7 mouse cellular contexts compared by ENCODE assay signal in the genomic region with DNA sequence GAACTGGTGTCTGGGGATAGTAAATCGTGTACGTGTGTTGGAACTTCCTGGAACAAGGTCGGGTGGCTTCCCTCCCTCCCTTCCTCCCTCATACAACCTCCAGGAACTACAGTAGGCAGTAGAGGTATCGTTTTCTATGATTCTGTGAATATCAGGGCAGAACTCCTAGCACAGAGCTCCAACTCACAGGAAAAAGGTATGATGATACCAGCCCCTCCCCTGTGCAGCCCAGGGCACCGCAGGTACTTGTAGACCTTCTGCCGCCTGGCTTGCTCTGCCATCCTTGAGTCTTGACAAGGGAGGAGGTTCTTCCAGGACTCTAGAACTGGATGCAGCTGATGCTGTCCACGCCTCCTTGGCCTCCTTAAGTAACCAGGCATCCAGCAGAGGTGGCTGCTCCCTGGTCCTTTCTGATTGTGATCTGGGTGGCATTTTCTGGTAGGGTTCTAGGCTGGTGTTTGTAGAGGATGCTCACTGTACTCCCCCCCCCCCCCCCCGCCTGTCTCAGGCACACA. TPM values are rescaled to one million over a fixed set of nuclear protein-coding genes. Genes with fewer than 3 reads are reported as not detected.
DNase-seq lines count a peak whose midpoint lies in the region; ATAC-seq lines count a peak whose summit lies in the region.

No protein-coding gene starts in this region.

- no peak overlapping the region; the same call in 1 of the 2 replicates for H3K27ac ChIP-seq in liver, embryonic 11.5 days (ENCODE audit: low read depth, low read length)
- peak overlapping the region; percentile 12; the same call in 1 of the 2 replicates for H3K27ac ChIP-seq in liver, embryonic 16.5 days (ENCODE audit: low read length)

- peaks cover 25% of the 10 kb centered on the region for H3K4me1 ChIP-seq in liver, embryonic 11.5 days (replicated peaks; ENCODE audit: control insufficient read depth, insufficient read depth, low read length)
- peaks cover 20% of the 10 kb centered on the region for H3K4me1 ChIP-seq in liver, embryonic 16.5 days (ENCODE audit: control insufficient read depth, low read depth, low read length)

- peaks cover 32% of the 10 kb centered on the region for H3K27me3 ChIP-seq in liver, embryonic 11.5 days (replicated peaks; ENCODE audit: control insufficient read depth, insufficient read depth, low read length)
- peaks cover 24% of the 10 kb centered on the region for H3K27me3 ChIP-seq in liver, embryonic 16.5 days (ENCODE audit: control insufficient read depth, insufficient read depth, low read depth, low read length)

- peak overlapping the region; percentile 5; the same call in 1 of the 2 replicates for H3K4me2 ChIP-seq in liver, embryonic 11.5 days
- H3K4me2 ChIP-seq in liver, embryonic 16.5 days (ENCODE audit: low read depth, low read length): peak overlapping the region; percentile 43

- no peaks in the 10 kb centered on the region for H3K36me3 ChIP-seq in liver, embryonic 11.5 days (ENCODE audit: control insufficient read depth, insufficient read depth, low read length)
- no peaks in the 10 kb centered on the region for H3K36me3 ChIP-seq in liver, embryonic 16.5 days (ENCODE audit: control insufficient read depth, insufficient read depth)

- no peak overlapping the region for H3K4me3 ChIP-seq in liver, embryonic 11.5 days (ENCODE audit: low read depth, low read length)
- H3K4me3 ChIP-seq in liver, embryonic 16.5 days (ENCODE audit: low read depth, low read length): no peak overlapping the region

- no peak for DNase-seq in liver, embryonic 11.5 days (ENCODE audit: low spot score)
- DNase-seq in liver: no peak
- DNase-seq in adrenal gland, postnatal 10 days: no peak
- no peak for DNase-seq in spleen, adult 12 weeks (ENCODE audit: low spot score)

- no peak for ATAC-seq in liver, embryonic 11.5 days (replicated peaks; ENCODE audit: low FRiP score)
- 0 out of 2 replicates have a peak, but pooled peaks have one; percentile 3 for ATAC-seq in common myeloid progenitor, adult 5-6 weeks (replicated peaks; ENCODE audit: low read depth, poor library complexity, severe bottlenecking)
- peak; percentile 4; the same call in 1 of the 2 replicates for ATAC-seq in erythroid progenitor cell, adult 5-6 weeks (replicated peaks; ENCODE audit: low FRiP score, poor library complexity, severe bottlenecking)
- peak; percentile 27; the same call in 1 of the 2 replicates for ATAC-seq in liver, embryonic 16.5 days (ENCODE audit: low read depth)

- WGBS in liver, embryonic 11.5 days: 30% methylated on average over 7 of the region's 8 CpGs
- 28% methylated on average over 7 of the region's 8 CpGs for WGBS in liver, embryonic 16.5 days (ENCODE audit: insufficient replicate concordance)

- H3K9me3 ChIP-seq in liver, embryonic 11.5 days (ENCODE audit: control insufficient read depth, low read length): no peaks in the 10 kb centered on the region
- no peaks in the 10 kb centered on the region for H3K9me3 ChIP-seq in liver, embryonic 16.5 days (replicated peaks; ENCODE audit: control insufficient read depth, low read length)

- H3K9ac ChIP-seq in liver, embryonic 11.5 days (ENCODE audit: low read depth, low read length): no peak overlapping the region; the same call in 1 of the 2 replicates
- no peak overlapping the region for H3K9ac ChIP-seq in liver, embryonic 16.5 days (ENCODE audit: low read depth, low read length)

RNA-seq across cellular contexts. Expression of a gene that starts 10.3 kb away (rescaled TPM):
- polyA plus RNA-seq in liver, embryonic 11.5 days (2014; fragmentation: Nextera tagmentation; extraction: Ambion mirVana): 5.9 and 6.7 TPM in 2 replicates
- total RNA-seq in common myeloid progenitor, adult 5-6 weeks (2017): 2.8 and 7.9 TPM in 2 replicates
- total RNA-seq in erythroid progenitor cell, adult 5-6 weeks (2015; ENCODE audit: low replicate concordance): not detected in 2 replicates
- 0.53 and 1.2 TPM in 2 replicates for total RNA-seq in erythroid progenitor cell, adult 5-6 weeks (2017; ENCODE audit: low replicate concordance)
- 4.6 and 5.8 TPM in 2 replicates for polyA plus RNA-seq in liver, embryonic 16.5 days (2015; fragmentation: Nextera tagmentation; extraction: Ambion mirVana)
- 100 to 1,000 TPM; 134 to 155 TPM for total RNA-seq in adrenal gland, postnatal 10 days (2021)

RNA-seq across cellular contexts. Expression of a gene that starts 27.1 kb away (rescaled TPM):
- 356 and 387 TPM in 2 replicates for polyA plus RNA-seq in liver, embryonic 11.5 days (2014; fragmentation: Nextera tagmentation; extraction: Ambion mirVana)
- total RNA-seq in common myeloid progenitor, adult 5-6 weeks (2017): 244 and 257 TPM in 2 replicates
- total RNA-seq in erythroid progenitor cell, adult 5-6 weeks (2015; ENCODE audit: low replicate concordance): 59.5 and 78.6 TPM in 2 replicates
- 48.1 and 60.8 TPM in 2 replicates for total RNA-seq in erythroid progenitor cell, adult 5-6 weeks (2017; ENCODE audit: low replicate concordance)
- 103 and 104 TPM in 2 replicates for polyA plus RNA-seq in liver, embryonic 16.5 days (2015; fragmentation: Nextera tagmentation; extraction: Ambion mirVana)
- 100 to 1,000 TPM; 101 to 107 TPM for total RNA-seq in adrenal gland, postnatal 10 days (2021)

RNA-seq across cellular contexts. Expression of a gene that starts 38.6 kb away (rescaled TPM):
- polyA plus RNA-seq in liver, embryonic 11.5 days (2014; fragmentation: Nextera tagmentation; extraction: Ambion mirVana): 0.60 and 0.64 TPM in 2 replicates
- total RNA-seq in common myeloid progenitor, adult 5-6 weeks (2017): not detected in 2 replicates
- total RNA-seq in erythroid progenitor cell, adult 5-6 weeks (2015; ENCODE audit: low replicate concordance): not detected in 2 replicates
- total RNA-seq in erythroid progenitor cell, adult 5-6 weeks (2017; ENCODE audit: low replicate concordance): not detected in 2 replicates
- polyA plus RNA-seq in liver, embryonic 16.5 days (2015; fragmentation: Nextera tagmentation; extraction: Ambion mirVana): 0.09 and 0.19 TPM in 2 replicates
- 1 to 10 TPM; 1.1 to 2.0 TPM for total RNA-seq in adrenal gland, postnatal 10 days (2021)

RNA-seq across cellular contexts. Expression of a gene that starts 47.6 kb away (rescaled TPM):
- polyA plus RNA-seq in liver, embryonic 11.5 days (2014; fragmentation: Nextera tagmentation; extraction: Ambion mirVana): 155 and 170 TPM in 2 replicates
- total RNA-seq in common myeloid progenitor, adult 5-6 weeks (2017): 221 and 234 TPM in 2 replicates
- total RNA-seq in erythroid progenitor cell, adult 5-6 weeks (2015; ENCODE audit: low replicate concordance): 30.6 and 38.6 TPM in 2 replicates
- 63.9 and 69.1 TPM in 2 replicates for total RNA-seq in erythroid progenitor cell, adult 5-6 weeks (2017; ENCODE audit: low replicate concordance)
- 103 and 105 TPM in 2 replicates for polyA plus RNA-seq in liver, embryonic 16.5 days (2015; fragmentation: Nextera tagmentation; extraction: Ambion mirVana)
- total RNA-seq in adrenal gland, postnatal 10 days (2021): 10 to 100 TPM in 1 of 2 experiments, 1 to 10 TPM in 1; 9.8 to 10.1 TPM

Comparison
In these comparisons a context has a peak if more than half of its experiments do, and no peak if none do; other contexts are left out.
1. RNA of a gene that starts 10.3 kb away (total RNA-seq): 134 to 155 TPM in adrenal gland, postnatal 10 days; 2.8 to 7.9 TPM in common myeloid progenitor, adult 5-6 weeks and 0.53 to 1.2 TPM in erythroid progenitor cell, adult 5-6 weeks; every median in the first group is over 10 times any median in the second.